Mouse (Mus musculus) lung, adult 2 months (tissue): ENCODE data around the gene Dennd4a.

ENCODE experiments used
- CTCF ChIP-seq: fragments of 200-500 bp; IDR thresholded peaks from 2 replicates; pipeline ENCODE4 v1.5.1; 2011; ENCODE audit warnings: mild to moderate bottlenecking, low read length, control low read depth; ENCODE audit not compliant: insufficient read depth
- POLR2A ChIP-seq: fragments of 200-500 bp; IDR thresholded peaks from 2 replicates; pipeline ENCODE4 v1.6.1; 2011; ENCODE audit warnings: low read depth, mild to moderate bottlenecking, control low read depth, low read length, borderline replicate concordance; ENCODE audit errors: extremely low read depth

GRCm38 (mm10) chr9:64767796-64768195 is 43.3 kb upstream of the Dennd4a start:
- TF ChIP-seq CTCF (no peak), POLR2A (no peak)
